Mouse (Mus musculus) Patski (cell line): ENCODE results near the gene Tmem101. TPM values are rescaled to one million over a fixed set of nuclear protein-coding genes. Genes with fewer than 3 reads are reported as not detected.

Source experiments
- ATAC-seq: fragments of 100-300 bp; one replicate; pipeline ENCODE4 v1.8.0; 2021
- CTCF ChIA-PET: fragments of 350-600 bp; sonication (Branson Sonifier 250); formaldehyde crosslinking; loops from one replicate; lab custom pipeline; 2022; ENCODE audit warnings: inconsistent platforms; lab: Charles Lee
- POLR2A ChIA-PET: fragments of 350-600 bp; sonication (Branson Sonifier 250); formaldehyde crosslinking; loops from one replicate; lab custom pipeline; 2022; ENCODE audit warnings: antibody characterized with exemption, inconsistent platforms; lab: Charles Lee
- DNase-seq: peaks from one replicate; pipeline ENCODE4 v3.0.0-alpha.2; 2011; ENCODE audit warnings: low read depth, low spot score
- H3K27me3 ChIP-seq: fragments of 371-371 bp; one replicate; pipeline ENCODE4 v1.5.1; 2021
- CTCF ChIP-seq: fragments of 100-300 bp; IDR thresholded peaks from one replicate; pipeline ENCODE4 v1.5.1; 2021
- in situ Hi-C: fragments of 300-500 bp; cut with MboI; formaldehyde crosslinking; loops from 3 replicates; pipeline ENCODE4 v1.11.1; 2018; ENCODE audit warnings: low pct_unique_long_range_greater_than_20kb, mixed read lengths
- polyA plus RNA-seq: library from polyadenylated mRNA; unstranded; gene quantifications from one replicate; pipeline ENCODE4 v1.2.3, GENCODE M21; 2021

Tmem101 gene
- polyA plus RNA-seq, 1 experiment from 2014 or later: 30.3 TPM

GRCm38 (mm10) chr11:102156786-102157089, 534 bp upstream of the Tmem101 start:
- ChIA-PET POLR2A (interaction anchor here (0.7 to 1.6 kb wide), 5 partner anchors 10 to 94 kb away, joined by 3 to 9 read pairs (median 4); no protein-coding TSS in a partner anchor), CTCF (interaction anchor here (1.0 to 2.8 kb wide), 5 partner anchors 9 to 73 kb away, joined by 3 to 13 read pairs (median 7); partner anchors contain the start of gene Hdac5)
- in situ Hi-C loops: no loop called here
- DNase-seq (no peak), ATAC-seq (no peak)
- no peaks in the 10 kb centered on the region for H3K27me3 ChIP-seq
- no peak for TF ChIP-seq CTCF

- in situ Hi-C loops: no loop called here
- ChIA-PET POLR2A (no interaction called here), CTCF (no interaction called here)
- no peak for DNase-seq
- ATAC-seq: no peak
- TF ChIP-seq CTCF: no peak
- no peaks in the 10 kb centered on the region for H3K27me3 ChIP-seq
Observed at GRCm38 (mm10) chr11:102147213-102147989, 8.8 kb downstream of the Tmem101 start.

- no peak for TF ChIP-seq CTCF
- POLR2A ChIA-PET: no interaction called here
- in situ Hi-C loops: no loop called here
- no peaks in the 10 kb centered on the region for H3K27me3 ChIP-seq
- CTCF ChIA-PET: no interaction called here
- DNase-seq: no peak
- no peak for ATAC-seq
Observed at GRCm38 (mm10) chr11:102146531-102146930, 9.7 kb downstream of the Tmem101 start.

- DNase-seq: no peak
- no peak for TF ChIP-seq CTCF
- no peak for ATAC-seq
- in situ Hi-C loops: no loop called here
- H3K27me3 ChIP-seq: no peaks in the 10 kb centered on the region
- POLR2A ChIA-PET: no interaction called here
- CTCF ChIA-PET: no interaction called here
Observed at GRCm38 (mm10) chr11:102146005-102146404, 10.2 kb downstream of the Tmem101 start.

- H3K27me3 ChIP-seq: no peaks in the 10 kb centered on the region
- TF ChIP-seq CTCF: no peak
- ATAC-seq: no peak
- in situ Hi-C loops: no loop called here
- ChIA-PET CTCF (no interaction called here), POLR2A (no interaction called here)
- no peak for DNase-seq
Observed at GRCm38 (mm10) chr11:102145471-102146001, 10.7 kb downstream of the Tmem101 start, which contains the start of gene Nags. Gene Nags, plus strand, starts transcription at chr11:102145513.

- no peaks in the 10 kb centered on the region for H3K27me3 ChIP-seq
- DNase-seq: no peak
- in situ Hi-C loops: no loop called here
- CTCF ChIA-PET: no interaction called here
- no peak for TF ChIP-seq CTCF
- POLR2A ChIA-PET: no interaction called here
- no peak for ATAC-seq
Observed at GRCm38 (mm10) chr11:102144957-102145470, 11.2 kb downstream of the Tmem101 start.

GRCm38 (mm10) chr11:102142355-102142754, 13.8 kb downstream of the Tmem101 start:
- CTCF ChIA-PET: interaction anchor here (2.7 kb wide), 1 partner anchor 14 kb away, joined by 13 read pairs; the partner anchor contains the start of gene Tmem101
- no peaks in the 10 kb centered on the region for H3K27me3 ChIP-seq

GRCm38 (mm10) chr11:102140508-102140907, 15.7 kb downstream of the Tmem101 start:
- DNase-seq (no peak), ATAC-seq (no peak)
- peak; percentile 74 for TF ChIP-seq CTCF
- in situ Hi-C loops: no loop called here
- no peaks in the 10 kb centered on the region for H3K27me3 ChIP-seq
- ChIA-PET CTCF (interaction anchor here (0.9 to 5.8 kb wide), 6 partner anchors 13 to 100 kb away, joined by 3 to 43 read pairs (median 4); partner anchors contain the start of genes Ppy and Tmem101), POLR2A (no interaction called here)

More at GRCm38 (mm10) chr11:102142355-102142754, 13.8 kb downstream of the Tmem101 start:
- DNase-seq (no peak), ATAC-seq (no peak)
- POLR2A ChIA-PET: interaction anchor here (0.6 kb wide), 1 partner anchor 179 kb away, joined by 3 read pairs; no protein-coding TSS in a partner anchor
- in situ Hi-C loops: no loop called here
- TF ChIP-seq CTCF: no peak

- no peaks in the 10 kb centered on the region for H3K27me3 ChIP-seq
- in situ Hi-C loops: loop anchor here (5.0 kb wide), 2 partner anchors 36 to 71 kb away; partner anchors contain the start of gene Ppy
- TF ChIP-seq CTCF: peak; percentile 93
Observed at GRCm38 (mm10) chr11:102138447-102138740, 17.8 kb downstream of the Tmem101 start.

GRCm38 (mm10) chr11:102137625-102138446, 18.4 kb downstream of the Tmem101 start:
- H3K27me3 ChIP-seq: no peaks in the 10 kb centered on the region
- POLR2A ChIA-PET: interaction anchor here (1.8 kb wide), 1 partner anchor 19 kb away, joined by 4 read pairs; the partner anchor contains the start of gene Tmem101
- ATAC-seq (no peak), DNase-seq (no peak)
- in situ Hi-C loops: loop anchor here (5.0 kb wide), 2 partner anchors 36 to 71 kb away; partner anchors contain the start of gene Ppy
- CTCF ChIA-PET: interaction anchor here (0.7 to 5.8 kb wide), 8 partner anchors 11 to 76 kb away, joined by 3 to 43 read pairs (median 4); partner anchors contain the start of genes Ppy, Pyy and Tmem101
- no peak for TF ChIP-seq CTCF

More at GRCm38 (mm10) chr11:102138447-102138740, 17.8 kb downstream of the Tmem101 start:
- CTCF ChIA-PET: interaction anchor here (0.7 to 5.8 kb wide), 11 partner anchors 11 to 147 kb away, joined by 3 to 43 read pairs (median 4); partner anchors contain the start of genes Ppy, Pyy and Tmem101
- no peak for DNase-seq
- POLR2A ChIA-PET: interaction anchor here (1.8 kb wide), 1 partner anchor 18 kb away, joined by 4 read pairs; the partner anchor contains the start of gene Tmem101
- ATAC-seq: no peak
